Mouse (Mus musculus) cerebral cortex, adult 2 months (tissue): Measurements from ENCODE around the gene Zfp212.

Source experiments
- WGBS: fragments of 180-500 bp; shearing (Covaris S2); methylation state at CpG from one replicate; pipeline ENCODE4 v1.1.7; 2018; 5-methylcytosine and 5-hydroxymethylcytosine counted together

Zfp212 gene

DNA sequence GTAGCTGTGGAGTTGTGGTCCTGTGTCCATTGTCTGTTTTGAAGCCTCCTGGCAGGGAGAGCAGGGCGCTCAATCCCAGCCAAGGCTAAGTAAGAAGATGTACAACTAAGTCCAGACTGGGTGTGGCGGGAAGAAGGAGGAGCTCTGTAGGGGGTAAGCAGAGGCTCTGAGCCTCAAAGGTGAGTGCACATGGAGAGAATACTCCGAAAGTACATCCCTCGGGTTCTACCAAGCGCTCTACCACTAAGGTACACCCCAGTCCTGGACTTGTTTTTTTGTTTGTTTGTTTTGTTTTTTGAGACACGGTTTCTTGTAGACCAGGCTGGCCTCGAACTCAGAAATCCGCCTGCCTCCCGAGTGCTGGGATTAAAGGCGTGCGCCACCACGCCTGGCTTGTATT, 22.2 kb downstream of the Zfp212 start:
- 37% methylated on average over 12 of the region's 12 CpGs for WGBS

DNA sequence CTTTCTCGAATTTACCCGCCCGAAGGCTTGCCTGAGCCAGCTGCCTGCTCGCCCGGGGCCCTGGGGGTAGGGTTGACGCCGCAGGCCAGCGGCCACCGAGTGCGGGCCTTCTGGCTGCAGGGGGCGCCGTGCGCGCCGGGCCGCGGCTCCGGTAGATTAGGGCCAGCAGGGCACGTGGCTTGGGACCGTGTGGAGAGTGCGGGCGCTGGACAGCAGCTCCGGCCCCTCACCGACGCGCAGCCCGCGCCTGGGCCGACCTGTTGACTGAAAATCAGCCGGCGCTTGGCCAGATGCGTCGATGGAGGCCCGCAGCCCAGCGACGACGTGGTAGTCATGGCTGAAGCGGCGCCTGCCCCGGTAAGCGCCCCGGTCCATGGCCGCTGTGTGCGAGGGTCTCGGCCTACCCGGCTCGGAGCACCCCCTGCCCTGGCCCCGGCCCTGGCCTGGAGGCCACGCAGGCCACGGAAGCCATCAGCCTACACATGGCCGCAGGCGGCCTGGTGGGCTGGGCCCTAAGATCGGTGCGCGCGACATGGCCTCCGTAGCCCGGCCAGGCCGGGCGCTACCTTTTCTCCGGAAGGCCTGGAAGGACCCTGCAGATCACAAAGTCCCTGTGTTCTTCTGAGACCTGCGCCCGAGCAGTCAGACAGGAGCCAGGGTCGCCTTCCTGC, 22.9 kb downstream of the Zfp212 start:
- 14% methylated on average over 64 of the region's 64 CpGs for WGBS

DNA sequence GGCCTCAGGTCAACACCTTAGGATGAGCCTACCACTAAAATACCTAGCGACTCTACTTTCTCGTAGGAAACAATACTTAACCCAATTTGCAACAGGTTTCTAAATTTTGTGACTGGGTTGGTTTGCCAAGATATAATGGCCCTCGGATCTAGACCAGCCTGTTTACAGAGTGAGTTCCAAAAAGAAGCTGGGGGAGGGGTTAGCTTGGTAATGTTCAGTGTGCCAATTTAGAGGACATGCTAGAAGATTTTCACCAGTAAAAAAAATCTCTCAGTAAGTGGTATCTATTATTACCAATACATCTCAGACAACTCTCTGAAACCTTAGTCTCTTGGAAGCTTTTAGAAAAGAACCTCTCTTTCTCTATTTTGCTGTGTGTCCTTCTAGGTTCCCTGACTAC, 23.4 kb downstream of the Zfp212 start:
- 66% methylated on average over 3 of the region's 3 CpGs for WGBS

DNA sequence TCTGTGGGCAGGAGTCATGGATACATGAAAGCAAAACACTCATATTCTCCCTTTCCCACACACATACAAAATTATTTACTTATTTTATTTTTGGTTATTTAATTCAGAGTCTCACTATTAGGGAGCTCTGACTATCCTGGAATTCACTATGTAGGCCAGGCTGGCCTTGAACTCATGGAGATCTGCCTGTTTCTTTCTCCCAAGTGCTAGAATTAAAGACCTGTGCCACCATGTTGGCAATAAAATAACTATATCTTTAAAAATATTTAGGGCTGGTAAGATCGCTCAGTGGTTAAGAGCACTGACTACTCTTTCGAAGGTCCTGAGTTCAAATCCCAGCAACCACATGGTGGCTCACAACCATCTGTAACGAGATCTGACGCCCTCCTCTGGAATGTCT, 27.1 kb downstream of the Zfp212 start:
- 99% methylated on average over 4 of the region's 4 CpGs for WGBS

DNA sequence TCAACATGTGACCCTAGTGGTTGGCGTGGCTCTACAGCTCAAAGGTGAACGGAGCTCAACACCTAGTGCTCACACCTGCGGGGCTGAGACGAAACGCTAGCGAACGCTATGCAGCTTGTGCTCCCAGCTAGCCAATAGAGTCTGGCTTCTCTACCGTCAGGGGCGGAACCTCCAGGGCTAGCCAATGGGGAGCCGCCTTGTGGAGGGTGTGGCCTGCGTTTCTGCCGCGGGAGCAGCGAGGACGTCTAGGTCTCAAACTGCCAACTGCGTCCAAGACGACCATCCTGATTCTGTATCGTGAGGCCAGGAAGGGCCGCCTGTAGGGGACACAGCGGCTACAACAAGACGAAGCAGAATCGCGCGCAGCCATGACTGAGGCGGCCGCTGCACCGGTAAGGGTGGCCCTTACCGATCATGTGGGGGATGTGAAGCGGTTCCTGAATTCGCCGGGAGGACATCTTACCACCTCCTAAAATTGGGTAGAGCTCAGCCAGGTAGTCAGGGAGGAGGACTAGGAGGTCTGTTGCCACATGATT, 33.0 kb downstream of the Zfp212 start, which contains the start of gene Zfp956:
Gene Zfp956 (plus strand): TSS at position 200 of the 536 bp plus-strand sequence.
- WGBS = under 1% methylated on average over 31 of the region's 31 CpGs

DNA sequence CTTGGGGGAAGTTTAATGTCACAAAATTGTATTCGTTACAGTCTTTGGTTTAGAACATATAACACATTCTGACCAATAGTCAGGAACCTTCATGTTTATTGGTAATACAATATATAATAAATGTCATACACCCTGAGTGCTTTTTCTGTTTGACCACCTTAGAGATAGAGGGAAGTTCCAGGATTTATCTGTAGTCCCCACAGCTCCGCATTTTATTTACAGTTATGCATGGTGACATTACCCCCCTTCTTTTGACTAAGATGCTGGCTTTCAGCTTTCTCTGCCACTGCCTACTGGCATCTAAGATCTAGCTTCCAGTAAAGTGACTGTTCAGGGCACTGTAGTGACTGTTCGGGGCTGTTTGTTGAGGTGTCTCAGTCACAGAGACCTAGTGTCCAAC, 34.1 kb downstream of the Zfp212 start:
- 80% methylated on average over 3 of the region's 3 CpGs for WGBS

DNA sequence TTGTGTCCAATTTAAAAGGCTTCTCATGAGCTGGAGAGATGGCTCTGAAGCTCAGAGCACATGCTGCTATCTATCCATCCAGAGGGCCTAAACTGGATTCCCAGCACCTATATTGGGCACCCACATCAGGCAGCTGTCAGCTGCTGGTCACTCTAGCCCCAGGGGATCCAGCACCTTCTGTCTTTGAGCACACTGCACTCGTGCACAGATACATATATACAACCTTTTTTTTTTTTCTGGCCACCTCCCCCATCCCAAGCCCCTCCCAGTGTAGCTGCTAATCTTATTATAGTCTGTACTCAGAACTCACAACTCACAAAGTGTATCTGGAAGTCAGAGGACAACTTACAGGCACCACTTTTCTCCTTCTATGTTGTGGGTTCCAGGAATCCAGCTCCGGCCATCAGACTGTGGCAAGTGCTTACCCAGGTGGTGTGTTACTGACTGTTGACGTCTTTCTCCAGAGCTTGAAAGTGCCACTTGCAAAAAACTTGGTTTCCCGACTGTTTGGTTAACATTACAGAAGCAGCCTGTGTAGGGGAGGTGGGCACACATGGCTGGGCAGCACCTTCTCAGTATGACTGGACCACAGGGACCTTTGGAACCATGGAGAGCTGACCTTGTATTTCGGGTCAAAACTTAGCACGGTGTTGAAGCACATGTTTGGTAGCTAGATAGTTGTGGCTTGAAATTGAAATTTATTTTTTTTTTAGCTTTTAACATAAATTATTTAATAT, 40.6 kb downstream of the Zfp212 start:
- WGBS = 86% methylated on average over 6 of the region's 6 CpGs

DNA sequence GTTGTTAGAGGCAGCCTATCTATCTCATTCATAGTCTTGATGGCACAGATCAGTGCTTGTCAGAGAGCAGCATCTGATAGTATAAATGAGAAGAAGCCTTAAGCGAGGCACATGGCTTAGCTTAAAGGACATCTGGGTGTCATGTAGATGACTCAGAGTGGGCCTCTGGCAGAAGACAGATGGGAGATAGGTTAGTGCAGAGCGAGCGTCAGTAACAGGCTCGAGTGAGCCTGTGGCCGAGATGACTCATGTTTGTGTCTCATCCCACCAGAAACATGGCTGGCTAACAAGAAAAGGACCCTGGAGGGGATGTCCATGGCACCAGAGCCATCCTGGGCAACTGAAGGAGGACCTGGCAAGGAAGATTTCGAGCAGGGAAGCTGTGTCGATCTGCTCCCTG, 42.8 kb downstream of the Zfp212 start:
- WGBS = 53% methylated on average over 7 of the region's 7 CpGs

DNA sequence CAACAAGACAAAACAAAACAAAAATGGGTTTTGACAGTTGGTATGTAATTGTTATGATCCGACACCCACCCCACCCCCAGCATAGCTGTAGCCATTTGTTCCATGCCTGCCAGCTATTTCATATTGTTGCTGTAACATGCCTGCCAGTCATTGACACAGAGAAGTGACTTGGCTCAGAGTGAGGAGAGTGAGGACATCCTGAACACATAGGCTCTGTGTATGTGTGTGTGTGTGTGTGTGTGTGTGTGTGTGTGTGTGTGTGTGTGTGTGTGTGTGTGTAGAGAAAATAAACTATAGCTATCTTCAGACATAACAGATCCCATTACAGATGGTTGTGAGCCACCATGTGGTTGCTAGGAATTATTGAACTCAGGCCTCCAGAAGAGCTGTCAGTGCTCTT, 47.9 kb downstream of the Zfp212 start:
- WGBS = 62% methylated on average over 1 of the region's 1 CpGs

DNA sequence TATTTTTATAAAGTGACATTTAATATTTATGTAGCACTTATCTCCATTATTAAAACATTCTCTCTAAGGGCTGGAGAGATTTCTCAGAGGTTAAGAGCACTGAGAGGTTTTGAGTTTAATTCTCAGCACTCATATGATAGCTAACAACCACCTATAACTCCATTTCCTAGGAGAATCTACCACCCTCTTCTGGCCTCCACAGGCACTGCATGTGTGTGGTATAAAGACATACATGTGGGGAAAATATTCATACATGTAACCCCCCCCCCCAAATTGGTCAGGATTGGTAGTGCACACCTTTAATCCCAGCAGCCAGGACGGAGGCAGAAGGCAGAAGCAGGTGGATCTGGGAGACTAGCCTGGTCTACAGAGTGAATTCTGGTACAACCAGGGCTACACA, 54.3 kb downstream of the Zfp212 start:
- WGBS = 94% methylated on average over 1 of the region's 1 CpGs

DNA sequence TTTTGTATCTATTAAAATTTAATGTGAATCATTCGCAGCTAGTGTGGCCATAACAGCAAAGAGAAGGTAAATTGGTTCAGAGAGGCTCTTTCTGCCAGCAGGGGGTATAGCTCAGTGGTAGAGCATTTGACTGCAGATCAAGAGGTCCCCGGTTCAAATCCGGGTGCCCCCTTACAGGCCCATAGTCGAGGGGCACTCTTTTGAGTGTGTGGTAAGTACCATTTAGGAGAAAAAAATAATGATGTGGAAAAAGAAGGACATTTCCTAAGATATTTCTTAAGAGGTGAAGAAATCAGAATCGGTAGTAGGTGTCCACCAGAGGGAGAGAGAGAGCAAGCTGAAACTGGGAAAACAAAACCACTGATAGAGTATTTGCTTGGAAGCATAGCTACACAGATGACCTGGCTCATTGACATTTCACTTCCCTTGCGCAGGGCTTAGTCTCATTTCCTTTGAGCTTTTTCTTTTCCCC, 58.7 kb downstream of the Zfp212 start:
- WGBS = 17% methylated on average over 6 of the region's 6 CpGs
